Mouse (Mus musculus) adrenal gland, postnatal 36 days (tissue): ENCODE measurements around the gene Cd44. TPM values are rescaled to one million over a fixed set of nuclear protein-coding genes. Genes with fewer than 3 reads are reported as not detected.
A peak's percentile ranks its signal among the peaks of the same experiment; 100 is the strongest.

ENCODE experiments used
- DNase-seq, 2 experiments: peaks; one replicate each; pipeline ENCODE4 v3.0.0; 2021; ENCODE audit warnings: mixed read lengths in 1 of 2
- total RNA-seq, 2 experiments: library from RNA; stranded (reverse); gene quantifications; 2 replicates each; pipeline ENCODE4 v1.2.3; 2021

Cd44 gene
- total RNA-seq, 2 experiments from 2014 or later: 59.9 to 62.0 TPM

DNA sequence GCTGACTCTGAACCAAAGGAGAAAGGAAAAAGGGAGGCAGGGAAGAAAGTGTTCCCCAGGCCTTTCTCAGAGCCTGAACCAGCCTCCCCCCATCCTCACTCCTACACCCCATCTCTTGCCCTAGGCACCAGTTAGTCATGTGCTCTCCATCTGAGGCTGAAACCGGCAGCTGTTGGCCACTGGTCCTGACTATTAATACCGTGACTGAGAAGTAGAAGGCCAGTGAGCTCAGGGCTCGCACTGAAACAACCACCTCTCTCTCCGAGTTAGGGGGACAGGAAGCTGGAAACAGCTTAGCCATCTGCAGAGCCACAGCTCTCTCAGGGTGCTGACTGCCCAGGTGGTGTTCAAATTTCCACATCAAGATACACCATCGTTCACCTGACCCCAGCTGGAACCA lies 13.2 kb upstream of the Cd44 start:
- DNase-seq: no peak

DNA sequence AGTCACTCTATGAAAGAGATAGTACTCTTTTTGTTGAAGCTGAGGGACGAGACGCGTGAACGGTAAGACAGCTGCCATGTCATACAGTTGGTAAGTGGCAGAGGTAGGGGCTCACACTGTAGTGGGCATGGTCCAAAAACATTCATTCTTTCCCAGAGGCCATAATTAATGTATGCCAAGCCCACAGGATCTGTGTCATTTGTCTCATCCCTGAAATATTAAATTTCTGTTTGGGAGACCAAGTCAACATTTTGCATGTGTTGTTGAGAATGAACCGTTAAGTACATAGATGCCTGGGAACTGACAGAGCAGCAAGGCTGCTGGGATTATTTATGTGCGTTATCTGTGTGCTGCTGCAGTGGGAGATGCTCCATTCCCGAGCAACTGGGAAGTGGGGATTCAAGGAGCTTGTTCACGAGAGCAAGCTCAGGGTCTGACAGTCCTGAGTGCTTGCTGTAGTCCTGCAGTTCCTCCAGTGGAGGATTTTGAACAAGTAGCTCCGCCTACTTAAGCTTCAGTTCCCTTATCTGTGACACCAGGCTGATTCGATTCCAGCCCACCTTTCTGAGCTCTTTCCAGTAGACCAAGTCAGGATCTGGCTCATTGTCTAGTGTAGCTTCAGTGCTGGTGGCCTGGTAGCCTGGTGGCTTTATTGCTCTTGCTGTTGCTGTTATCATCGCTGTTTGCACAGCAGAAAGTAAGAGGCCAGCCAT lies 12.5 kb upstream of the Cd44 start:
- no peak for DNase-seq

DNA sequence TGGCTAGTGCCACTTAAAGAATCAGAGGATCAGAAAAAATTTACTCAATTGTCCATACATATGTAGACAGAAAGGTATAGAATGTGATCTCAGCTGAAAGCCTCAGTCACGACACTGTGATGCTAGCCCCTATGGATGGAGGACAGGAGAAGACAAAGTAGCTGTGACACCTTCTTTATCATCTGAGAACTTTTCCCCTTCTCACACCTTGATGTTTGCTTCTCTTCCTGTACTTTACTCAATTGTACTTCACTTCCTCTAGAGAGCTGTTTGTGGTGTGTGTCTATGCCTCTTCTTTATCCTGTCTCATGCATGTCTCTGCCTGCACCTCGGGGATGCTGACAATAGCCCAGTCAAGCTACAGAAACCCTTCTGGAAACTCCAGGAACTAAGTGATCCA lies 11.5 kb upstream of the Cd44 start:
- no peak for DNase-seq

DNA sequence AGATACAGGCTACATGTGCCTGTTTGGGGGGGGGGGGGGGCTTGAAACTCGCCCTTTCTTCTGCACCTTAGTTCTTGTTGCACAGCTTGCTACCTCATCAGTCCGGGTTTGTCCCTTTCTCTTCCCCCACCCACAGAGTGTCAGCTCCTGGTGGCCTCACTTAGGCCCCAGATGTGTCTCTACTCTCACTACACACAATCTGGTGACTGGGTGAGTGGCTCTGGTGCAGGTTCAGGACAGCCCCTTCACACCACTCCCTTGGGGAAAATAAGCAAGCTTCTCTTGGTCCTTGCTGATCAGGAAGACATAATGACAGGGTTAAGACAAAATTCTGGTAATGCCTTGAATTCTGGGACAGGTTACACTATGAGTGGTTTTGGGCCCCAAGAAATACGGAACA lies 11.0 kb upstream of the Cd44 start:
- DNase-seq: no peak

DNA sequence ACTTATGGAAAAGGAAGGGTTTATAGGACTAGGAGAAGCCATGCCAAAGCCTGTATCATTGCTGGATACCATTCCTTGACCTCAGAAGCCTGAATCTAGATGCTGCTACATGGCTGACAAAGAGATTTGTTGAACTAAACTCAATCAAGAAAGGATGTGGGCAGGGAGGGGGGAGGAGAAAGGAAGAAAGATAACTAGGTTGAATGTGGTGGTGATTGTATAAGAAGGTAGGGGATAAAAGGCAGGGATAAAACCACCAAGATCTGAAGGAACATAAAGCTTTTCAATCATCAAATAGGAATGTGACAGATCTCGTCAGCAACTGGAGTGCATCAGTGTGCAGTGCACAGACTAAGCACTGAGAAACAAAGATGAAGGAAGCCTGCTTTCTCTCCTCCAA lies 7.9 kb upstream of the Cd44 start:
- no peak for DNase-seq

DNA sequence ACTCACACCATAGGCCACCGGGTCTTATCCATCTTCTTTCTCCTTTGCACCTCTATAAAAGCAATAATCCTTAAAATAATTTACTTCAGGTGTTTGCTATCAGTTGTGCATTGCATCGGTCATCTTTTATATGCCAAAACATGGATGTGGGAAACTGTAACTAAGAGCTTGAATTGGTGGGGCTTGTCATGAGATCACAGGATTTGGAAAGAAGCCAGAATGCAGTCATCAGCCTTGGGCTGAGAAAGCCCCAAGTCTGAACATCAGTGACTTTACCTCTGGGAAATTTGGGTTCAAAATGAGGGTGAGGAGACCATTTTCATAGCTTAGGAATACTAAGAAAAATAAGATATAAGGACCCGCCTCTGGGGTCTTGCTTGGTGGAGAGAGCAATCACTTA lies 4.1 kb upstream of the Cd44 start:
- DNase-seq: peak in 1 of 2 experiments; percentile 19

DNA sequence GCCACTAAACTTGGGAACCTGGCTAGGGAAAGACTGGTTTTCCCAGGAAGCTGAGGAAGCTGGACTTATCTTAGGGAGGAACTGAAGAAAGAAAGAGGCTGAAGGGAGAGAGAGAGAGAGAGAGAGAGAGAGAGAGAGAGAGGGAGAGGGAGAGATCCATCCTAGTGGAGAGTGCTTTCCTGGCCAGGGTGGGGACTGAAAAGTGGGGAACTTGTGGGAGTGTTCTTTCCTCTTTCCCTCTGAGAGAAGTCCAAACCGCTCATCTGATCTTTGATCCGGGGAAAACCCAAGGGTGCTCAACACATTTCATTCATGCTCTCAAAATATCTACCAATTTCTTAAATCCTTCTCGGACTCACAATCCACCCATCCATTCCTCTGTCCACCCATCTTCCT lies 361 bp upstream of the Cd44 start:
- DNase-seq: no peak

DNA sequence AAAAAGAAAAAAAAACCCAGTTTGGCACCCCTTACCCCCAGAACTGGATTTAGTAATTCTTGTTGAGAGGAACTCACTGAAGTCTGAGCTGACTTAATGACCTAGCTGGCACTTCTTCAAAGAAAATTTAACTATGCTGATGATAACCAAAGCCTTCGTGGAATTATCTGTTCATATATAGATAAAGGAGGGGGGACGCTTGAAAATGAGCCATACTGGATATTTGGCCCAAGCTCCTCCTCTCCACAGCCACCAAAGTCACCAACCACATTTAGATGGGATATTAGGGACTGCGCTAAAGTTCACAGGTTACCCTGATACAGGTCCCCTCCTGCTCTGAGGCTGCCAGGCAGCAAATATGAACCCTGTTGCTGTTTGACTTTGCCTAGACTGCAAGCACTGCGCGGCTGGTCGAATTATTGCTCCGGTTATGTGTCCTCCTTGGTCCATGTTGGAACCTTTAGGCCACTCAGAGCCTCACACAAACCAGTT lies 1.2 kb downstream of the Cd44 start:
- peak; percentile 12 to 19 for DNase-seq

DNA sequence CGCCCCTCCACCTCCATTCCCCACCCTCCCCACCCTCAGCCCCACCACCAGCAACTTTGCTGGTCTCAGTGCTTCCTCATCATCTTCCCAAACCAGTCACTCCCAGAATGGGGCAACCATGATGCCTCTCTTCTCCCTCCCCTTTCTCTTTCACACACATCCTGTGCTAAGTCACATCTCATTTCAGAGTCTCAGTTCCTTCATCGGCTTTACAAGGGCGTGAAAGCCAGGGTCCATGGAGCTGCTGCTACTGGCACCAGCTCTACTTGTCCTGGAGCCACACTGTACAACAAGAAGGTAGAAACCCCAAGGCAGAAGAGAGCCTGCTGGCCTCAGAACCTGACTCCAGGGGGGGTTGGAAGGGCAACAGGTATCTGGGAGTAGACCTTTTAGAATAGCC lies 2.2 kb downstream of the Cd44 start:
- DNase-seq: no peak

DNA sequence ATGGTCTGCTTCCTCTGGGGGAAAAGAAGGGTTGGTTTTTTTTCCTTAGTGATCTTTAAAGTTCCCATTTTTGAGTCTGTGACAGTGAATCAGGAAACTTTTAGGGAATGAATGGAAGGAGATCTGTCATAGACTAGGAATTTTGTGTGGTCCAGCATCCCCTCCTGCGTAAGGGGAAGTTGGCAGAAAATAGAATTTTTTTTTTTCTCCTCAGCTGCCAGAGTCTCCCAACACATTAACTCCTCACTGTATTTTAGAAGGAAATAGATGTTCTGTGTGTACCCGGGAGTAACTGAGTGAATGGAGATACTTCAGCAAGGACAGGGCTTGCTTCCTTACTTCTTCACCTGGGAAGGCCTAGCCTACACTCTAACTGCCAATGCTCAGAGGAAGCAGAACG lies 2.9 kb downstream of the Cd44 start:
- no peak for DNase-seq

DNA sequence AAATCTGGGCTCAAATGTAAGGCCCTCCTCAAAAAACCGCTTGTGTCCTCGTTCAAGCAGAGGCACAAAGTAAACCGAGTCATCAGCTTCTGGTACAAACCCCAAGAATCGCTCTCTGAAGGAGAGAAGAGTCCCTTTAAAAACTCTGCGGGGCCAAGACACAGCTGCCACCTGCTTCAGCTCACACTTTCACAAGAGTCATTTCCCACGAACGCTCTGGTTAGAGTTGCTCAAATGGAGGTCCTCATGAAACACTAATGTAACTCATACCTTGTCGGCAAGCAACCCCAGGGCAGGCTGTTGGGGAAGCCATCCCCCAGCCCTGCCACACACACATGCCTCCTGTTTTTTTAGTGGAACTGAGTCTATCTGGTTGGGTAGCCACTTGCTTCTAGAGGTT lies 5.3 kb downstream of the Cd44 start:
- no peak for DNase-seq

DNA sequence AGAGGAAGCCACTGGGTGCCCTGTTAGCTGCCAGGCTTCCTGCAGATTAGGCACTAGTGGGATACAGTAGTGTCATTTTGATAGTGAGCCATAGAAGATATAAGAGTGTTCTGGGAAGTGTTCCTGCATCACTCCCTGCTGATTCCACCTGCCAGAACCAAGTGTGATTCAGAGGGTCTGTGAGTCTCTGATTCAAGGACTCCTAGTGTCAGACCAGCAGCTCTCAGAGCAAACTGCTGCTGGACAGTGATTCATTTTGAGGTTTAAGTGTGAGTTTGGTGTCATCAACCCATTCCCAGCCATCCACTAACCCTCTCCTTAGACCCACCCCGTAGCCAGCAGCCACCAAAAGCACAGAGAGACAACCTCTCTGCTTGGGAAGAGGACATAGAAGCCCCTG lies 6.3 kb downstream of the Cd44 start:
- no peak for DNase-seq

DNA sequence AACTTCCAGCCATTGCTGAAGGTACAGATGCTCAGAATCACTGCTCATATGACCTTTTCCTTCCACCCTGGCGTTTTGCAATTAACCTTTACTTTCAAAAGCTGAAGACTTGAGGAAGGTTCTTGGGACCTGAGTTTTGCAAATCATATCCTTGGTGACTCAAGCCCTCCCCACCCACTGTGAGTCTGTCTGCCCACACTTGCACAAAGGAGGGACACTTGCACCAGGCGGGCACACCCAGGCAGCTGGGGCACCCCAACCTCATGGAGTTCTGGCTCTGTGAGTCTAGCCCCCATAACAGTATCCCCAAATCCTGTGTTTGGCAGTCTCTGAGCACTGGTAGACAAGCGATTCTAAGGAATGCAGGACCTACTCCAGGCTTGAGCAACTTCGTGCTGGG lies 6.7 kb downstream of the Cd44 start:
- peak; percentile 24 to 28 for DNase-seq

DNA sequence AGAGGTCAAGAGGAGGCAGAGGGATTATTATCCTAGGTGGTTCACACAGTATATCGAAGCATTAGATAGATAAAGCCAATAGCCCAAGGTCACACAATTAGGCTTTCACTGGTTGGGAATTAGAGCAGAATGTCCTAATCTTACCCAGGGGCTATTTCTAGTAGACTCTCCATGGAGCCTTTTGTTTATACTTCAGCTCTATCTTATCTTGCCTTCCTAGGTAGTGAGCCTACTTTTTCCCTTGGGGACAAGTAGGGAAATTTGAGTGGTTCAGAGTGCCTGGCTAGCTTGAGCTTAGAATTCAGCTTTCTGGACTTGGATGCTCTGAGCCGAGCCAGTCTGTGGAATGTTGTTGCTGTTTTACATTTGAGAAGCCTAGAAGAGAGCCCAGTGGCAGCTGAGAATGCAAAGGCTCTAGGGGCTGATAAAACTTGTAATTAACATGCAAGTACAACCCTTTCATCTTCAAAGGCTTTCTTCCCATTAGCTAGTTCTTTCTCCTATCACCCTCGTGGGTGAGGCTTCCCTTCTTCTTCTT lies 12.7 kb downstream of the Cd44 start:
- DNase-seq: no peak

DNA sequence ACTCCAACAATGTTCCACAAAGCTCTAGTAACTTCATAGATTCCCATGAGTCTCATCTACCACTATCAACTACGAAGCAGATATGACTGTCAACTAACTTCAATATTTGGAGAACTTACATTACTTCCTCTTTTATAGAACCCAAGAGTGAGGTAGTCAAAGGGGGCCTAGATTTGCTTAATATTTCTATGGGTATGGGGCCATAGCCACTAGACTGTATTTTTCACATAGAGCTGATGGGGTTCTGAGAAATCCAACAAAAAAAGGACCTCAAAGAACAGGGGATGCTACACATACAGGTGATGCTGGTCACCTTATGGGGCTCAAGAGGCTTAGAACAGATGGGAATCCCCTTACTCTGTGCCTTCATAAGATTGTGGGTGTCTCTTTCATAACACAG lies 14.3 kb downstream of the Cd44 start:
- DNase-seq: no peak

DNA sequence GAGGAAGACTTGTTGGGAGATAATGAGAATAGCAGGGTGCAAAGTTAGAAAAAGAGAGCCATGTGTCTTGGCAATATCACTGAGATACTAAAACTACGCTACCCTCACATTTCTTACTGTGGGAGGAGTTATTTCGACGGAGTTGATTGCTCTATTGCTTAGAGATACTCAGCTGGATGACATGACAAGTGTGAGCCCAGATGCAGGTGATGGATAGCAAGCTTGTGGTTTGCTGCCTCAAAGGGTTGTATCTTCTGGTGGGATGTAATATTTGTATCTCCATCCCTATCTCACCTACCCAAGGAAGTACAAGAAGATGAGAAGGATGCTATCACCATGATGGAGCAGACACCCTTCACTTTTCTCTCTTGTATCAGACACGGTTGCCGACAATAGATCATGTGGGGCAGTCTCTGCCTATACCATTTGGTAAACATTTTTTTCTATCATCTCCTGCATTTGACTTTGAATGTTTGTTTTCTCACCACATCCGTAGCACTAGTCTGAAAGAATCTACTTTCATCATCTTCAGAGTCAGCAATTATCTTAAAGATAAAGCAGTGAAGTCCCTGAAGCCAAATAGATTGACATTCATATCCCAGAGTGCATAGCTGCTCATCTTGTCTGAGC lies 15.0 kb downstream of the Cd44 start:
- DNase-seq: no peak

DNA sequence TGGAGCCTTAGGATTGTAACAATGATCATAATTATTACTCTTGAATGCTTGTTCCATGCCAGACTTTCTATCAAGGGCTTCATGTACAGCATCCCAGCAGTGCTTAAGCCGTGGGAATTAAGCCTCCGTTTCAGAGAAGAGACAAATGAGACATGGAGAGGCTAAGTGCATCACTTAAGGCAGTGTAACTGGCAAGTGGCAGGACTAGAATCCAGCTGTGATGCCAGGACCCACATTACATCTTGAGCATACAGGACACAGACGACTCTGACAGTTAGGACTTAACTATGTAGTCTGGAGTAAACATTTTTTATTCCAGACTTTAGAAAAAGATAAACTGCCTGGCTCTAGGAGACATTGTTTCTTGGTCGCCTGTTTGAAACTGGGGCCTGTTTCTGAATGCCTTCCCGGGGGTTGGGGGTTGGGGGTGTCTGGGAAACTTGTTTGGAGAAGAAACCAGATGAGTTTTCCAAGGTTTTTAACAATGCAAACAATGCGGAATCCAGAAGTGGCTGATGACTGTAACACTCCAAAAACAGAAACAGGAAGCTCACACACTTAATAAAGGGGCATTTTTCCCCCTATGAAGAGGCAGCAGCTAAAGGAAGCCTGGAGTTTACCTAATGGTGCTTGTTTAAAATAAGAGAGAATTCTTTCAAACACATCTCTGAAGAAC lies 18.7 kb downstream of the Cd44 start:
- no peak for DNase-seq

DNA sequence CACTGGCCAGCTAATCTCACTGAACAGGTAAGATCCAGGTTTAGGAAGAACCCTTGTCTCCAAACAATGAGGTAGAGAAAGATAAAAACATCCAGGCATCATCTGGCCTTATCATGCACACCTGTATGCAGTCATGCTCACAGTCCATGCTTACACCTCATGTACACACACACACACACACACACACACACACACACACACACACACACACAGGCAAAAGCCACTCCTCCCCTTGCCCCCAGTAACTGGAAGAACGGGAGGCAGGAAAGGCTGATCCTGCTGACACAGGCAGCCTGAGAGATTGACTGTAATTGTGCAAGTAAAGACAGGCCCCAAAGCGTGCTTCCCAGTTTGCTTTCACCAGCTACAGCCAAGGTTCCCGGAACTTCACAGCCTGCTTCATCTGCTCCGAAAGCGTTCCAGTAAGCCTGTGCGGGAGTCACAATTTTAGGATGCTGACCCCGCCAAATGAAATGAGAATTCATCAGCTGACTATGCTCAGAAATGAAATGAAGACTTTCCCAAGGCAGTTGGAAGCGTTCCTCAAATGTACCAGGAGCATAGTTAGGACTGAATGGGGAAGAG lies 19.4 kb downstream of the Cd44 start:
- no peak for DNase-seq

DNA sequence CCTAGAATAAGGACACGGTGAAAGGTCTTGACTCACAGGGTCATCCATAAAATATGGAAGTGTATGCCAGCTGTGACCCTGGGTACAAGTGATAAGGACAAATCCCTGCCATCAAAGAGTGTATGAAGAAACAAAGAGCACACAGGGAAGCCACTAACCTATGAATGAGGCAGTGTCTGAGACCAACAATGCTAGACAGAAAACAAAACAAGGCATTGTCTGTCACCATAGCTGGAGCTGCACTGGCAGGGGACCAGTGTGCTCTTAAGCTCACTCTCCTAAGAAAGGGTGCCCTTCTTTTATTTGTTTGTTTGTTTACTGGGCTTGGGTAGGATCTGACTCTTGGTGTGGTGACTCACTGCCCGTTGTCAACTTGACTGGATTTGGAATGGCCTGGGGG lies 23.0 kb downstream of the Cd44 start:
- peak in 1 of 2 experiments; percentile 12 for DNase-seq

DNA sequence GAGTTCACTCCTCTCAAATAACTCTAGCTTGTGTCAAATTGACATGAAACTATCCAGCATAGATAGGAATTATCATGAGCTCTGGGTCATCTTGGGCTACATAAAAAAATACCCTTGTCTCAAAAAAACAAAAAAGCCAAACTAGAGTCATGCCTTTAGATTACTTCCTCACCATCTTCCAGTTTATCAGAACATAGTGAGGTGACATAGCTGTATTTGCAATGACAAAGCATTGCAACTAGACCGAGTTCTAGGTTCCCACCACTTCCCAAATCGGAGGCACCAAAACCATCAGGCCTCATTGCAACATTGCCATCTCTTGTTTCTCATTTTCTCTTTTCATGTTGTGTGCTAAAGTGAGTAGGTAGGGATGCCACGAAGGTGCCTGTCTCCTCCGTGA lies 24.0 kb downstream of the Cd44 start:
- DNase-seq: no peak

DNA sequence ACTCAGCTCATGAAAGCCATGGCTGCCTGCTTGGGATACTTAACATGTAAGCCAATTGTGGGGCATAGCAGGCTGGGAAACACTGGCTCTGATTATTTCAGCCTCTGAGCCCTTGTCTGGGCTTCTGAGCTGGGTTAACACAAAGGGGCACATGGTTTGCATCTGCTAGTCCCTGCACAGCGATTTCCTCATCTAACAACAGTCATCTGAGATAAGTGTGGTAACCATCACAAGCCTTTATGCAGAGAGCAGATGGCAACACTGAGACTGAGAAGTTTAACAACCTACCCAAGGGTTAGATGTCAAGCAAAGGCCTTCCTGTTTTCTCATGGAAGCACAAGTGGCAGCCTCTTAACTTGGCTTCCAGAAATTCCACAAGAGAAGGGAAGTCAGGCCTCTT lies 25.3 kb downstream of the Cd44 start:
- no peak for DNase-seq

DNA sequence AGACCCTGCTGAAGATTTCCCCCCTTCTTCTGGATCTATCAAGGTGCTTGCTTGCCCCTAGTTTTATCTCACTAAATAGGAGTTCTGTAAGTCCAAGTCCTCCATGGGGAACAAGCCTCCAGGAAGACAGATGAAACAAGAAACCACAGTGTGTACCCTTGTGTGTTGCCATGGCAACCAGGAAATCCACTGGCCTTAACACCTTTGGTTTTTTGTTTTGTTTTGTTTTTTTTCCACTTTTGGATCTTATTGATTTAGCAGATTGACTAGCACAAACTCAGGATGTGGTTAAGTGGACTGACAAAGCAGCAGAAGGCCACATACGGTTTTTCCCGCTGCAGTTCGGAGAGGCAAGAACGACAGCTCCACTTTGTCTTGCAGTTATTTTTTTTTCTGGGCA lies 27.6 kb downstream of the Cd44 start:
- no peak for DNase-seq

DNA sequence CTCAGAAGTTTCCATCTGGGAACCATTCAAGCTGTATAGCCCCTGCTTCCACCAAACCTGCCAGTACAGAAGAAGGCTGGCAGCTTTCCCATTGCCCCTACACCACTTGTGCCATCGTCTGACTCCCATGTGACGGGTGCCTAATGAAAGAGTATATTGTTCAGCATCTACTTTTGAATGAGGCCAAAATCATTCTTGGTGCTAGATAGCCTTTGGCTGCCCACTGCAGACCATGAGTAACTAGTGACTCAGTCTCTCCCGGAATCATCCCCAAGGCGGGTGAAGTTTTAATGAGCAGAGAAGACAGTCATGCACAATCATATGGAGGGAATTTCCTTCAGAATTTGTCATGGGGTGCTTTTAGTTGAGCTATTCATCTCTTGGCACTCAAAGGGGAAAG lies 28.3 kb downstream of the Cd44 start:
- no peak for DNase-seq
